Mouse (Mus musculus): ENCODE data around the gene Calm4. TPM values are rescaled to one million over a fixed set of nuclear protein-coding genes. Genes with fewer than 3 reads are reported as not detected.

Gene Calm4
- total RNA-seq, 2 experiments from 2014 or later = not detected

DNA sequence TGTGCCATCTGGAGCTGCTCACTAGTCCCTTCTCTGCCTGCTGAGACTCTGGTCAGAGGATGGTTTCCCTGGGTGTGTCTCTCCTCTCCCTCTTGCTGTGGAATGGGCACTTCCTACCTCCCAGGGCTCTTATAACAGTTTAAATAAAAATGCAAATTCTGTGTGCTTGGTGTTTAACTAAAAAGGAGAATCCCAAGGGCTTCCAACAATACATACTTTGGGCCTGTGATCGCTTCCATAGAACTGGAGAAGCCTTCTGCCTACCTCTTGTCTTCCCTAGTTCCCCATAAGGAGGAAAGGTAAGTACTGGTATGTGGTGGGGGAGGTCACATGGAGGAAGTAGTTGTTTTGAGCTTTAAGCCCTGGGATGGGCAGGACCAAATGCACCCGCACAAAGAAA lies 17.3 kb downstream of the Calm4 start:
- intact Hi-C loops (cut with DNase I) = no loop called here
- DNase-seq = no peak

DNA sequence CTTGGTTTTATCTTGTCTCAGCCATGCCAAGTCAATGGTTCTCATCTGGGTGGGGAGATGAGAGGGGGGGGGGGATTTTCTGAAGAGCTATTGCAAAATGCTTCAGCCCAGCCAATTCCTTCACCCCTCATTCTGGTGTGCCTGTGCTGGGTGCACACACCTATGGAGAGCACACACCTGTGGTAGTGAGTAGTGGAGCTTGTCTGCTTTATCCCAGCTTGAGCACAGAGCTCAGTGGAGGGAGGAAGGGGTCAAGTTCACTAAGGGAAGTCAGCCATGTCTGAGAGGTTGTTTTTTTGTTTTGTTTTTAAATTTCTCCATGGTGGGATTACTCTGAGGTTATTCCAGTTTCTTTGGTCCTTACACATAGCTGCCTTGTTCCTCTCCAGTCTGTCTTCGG lies 18.7 kb downstream of the Calm4 start:
- DNase-seq = no peak
- intact Hi-C loops (cut with DNase I) = no loop called here

- intact Hi-C loops (cut with DNase I) = no loop called here
Measured at GRCm38 (mm10) chr13:3861251-3861650, 23.7 kb downstream of the Calm4 start.

GRCm38 (mm10) chr13:3862325-3862724 lies 24.8 kb downstream of the Calm4 start:
- DNase-seq = no peak

More at GRCm38 (mm10) chr13:3861251-3861650, 23.7 kb downstream of the Calm4 start:
- DNase-seq = no peak

GRCm38 (mm10) chr13:3862922-3863580 lies 25.5 kb downstream of the Calm4 start:
- intact Hi-C loops (cut with DNase I) = no loop called here
- DNase-seq = no peak

More at GRCm38 (mm10) chr13:3862325-3862724, 24.8 kb downstream of the Calm4 start:
- intact Hi-C loops (cut with DNase I) = no loop called here

DNA sequence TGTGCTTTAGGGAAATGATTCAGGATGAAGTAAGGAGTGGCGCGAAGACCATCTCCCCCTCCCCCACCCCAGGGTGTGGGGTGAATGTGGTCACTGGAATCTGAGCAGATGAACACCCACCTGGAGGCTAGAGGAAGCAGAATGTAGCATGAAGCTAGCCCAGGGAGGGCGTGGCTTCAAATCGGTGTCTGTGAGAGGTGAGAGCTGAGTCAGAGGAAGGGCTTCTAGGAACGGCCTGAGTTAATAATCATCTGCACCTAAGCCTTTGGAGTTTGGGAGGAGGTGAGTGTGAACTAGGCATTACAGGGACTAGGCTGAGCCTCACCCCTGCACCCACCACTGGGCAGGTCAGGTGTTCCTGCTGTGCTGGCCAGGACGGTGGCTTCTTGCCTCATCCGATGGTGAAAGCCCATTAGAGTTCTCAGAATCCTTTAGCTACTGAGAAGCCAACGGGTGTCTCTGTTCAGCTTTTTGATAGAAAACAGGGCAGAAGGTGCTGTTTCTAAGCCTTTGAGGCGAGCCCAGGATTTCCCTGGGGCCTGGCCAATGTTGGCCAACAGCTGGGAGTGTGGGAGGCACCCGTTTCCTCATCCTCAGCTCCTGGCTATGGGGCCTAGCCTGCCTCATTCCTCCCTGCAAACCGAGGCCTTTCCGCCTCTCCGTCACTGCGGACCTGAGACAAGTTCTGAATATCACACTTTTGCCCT lies 28.2 kb downstream of the Calm4 start:
- DNase-seq = peak; percentile 24 to 49
- intact Hi-C loops (cut with DNase I) = no loop called here

- intact Hi-C loops (cut with DNase I) = no loop called here
- DNase-seq = no peak
Measured at GRCm38 (mm10) chr13:3866355-3867052, 28.9 kb downstream of the Calm4 start.

- intact Hi-C loops (cut with DNase I) = no loop called here
- no peak for DNase-seq
Measured at GRCm38 (mm10) chr13:3867158-3867557, 29.6 kb downstream of the Calm4 start.

DNA sequence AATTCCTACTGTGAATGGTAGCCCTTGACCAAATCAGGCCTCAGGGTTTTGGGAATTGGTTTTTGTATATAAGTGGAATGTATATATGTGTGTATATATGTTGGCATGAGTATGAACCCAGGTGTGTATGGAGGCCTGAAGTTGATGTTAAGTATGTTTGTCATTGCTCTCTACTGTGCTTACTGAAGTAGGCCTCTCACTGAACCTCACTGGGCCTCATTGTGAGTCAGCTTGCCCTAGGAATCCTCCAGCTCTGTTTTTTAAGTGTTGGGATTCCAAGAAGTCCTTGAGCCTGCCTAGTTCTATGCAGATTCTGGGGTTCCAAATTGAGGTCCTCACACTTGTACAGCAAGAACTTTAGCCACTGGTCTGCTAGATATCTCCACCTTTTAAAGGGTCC lies 32.3 kb downstream of the Calm4 start:
- no peak for DNase-seq

DNA sequence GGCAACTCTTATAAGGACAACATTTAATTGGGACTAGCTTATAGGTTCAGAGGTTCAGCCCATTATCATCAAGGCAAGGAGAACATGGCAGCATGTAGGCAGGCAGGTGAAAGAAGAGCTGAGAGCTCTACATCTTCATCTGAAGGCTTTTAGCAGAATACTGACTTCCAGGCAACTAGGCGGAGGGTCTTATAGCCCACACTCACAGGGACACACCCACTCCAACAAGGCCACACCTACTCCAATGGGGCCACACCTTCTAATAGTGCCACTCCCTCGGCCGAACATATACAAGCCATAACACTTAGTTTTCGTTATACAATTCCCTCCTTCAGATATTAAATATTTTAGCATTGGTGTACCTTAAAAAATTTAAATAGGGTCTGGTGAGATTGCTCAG lies 35.3 kb downstream of the Calm4 start:
- DNase-seq = no peak
- intact Hi-C loops (cut with DNase I) = no loop called here

More for the DNA sequence above, 32.3 kb downstream of the Calm4 start:
- intact Hi-C loops (cut with DNase I) = no loop called here

DNA sequence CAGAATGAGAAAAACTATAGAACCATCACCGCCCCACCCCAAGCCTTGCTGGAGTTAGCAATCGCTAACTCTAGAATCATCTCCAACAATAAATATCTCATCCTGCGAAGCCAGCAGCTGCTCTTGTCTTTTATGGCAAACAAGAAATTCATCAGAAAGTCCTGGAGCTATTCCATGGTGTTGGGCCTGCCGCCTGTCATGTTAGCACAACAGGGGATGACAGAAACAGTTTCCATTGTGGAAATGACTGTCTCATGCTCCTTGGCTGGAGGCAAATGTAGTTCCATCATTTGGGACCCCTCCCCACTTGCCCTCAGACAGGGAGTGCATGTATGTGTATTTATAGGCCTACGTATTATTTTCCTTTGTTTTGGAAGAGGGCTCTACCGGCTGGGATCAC lies 38.9 kb downstream of the Calm4 start:
- intact Hi-C loops (cut with DNase I) = no loop called here
- no peak for DNase-seq

DNA sequence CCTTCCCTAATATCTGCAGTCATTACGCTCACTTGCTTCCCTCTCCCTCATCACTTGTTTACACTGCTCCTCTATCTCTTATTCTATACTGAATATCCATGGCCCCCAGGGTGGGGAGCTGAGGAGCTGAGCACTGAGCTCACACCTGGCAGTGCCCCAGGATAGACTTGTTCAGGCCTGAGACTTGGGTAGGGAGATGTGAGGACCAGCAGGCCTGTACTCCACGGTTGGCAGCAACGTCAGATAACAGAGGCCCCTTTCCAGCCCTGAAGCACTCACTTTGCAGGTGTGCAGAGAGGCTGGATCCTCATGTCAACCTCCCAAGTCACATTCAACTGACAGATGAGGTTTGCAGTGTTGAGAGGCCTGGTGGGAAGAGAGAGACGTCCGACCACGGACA lies 39.6 kb downstream of the Calm4 start:
- DNase-seq = no peak
- intact Hi-C loops (cut with DNase I) = no loop called here

GRCm38 (mm10) chr13:3877679-3878220 lies 40.2 kb downstream of the Calm4 start:
- intact Hi-C loops (cut with DNase I) = no loop called here
- DNase-seq = no peak

DNA sequence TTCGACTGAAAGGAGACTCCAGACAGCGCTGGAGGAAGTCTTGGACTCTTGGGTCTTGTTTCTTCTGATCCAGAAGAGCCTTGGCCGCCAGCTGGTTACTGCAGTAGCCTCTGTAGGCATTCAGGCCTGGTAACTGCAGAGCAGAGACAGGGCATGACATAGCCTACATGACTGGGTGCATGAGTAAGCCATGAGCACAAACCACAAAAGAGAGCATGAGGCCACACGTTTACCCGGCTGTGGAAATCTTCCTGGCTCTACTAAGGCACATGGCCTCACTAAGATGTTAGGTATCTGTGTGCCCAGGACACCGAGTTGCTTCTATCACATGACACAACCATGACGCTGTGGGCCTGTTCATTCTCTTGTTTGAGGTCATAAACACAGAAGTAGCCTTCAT lies 49.1 kb downstream of the Calm4 start:
- intact Hi-C loops (cut with DNase I) = no loop called here
- no peak for DNase-seq

Other genes with a start within 250 kb of the Calm4 start
- gene Fam208b, start 226.6 kb upstream of the Calm4 start, total RNA-seq (2021) = 10 to 100 TPM; 10.2 to 15.2 TPM
- 1 to 10 TPM; 7.3 to 8.7 TPM for gene Asb13, start 203.7 kb upstream of the Calm4 start, total RNA-seq (2021)
- gene Calml3, start 33.4 kb upstream of the Calm4 start, total RNA-seq (2021) = not detected
- not detected for gene Calm5, start 16.4 kb downstream of the Calm4 start, total RNA-seq (2021)
- 10 to 100 TPM; 18.1 to 22.4 TPM for gene Net1, start 80.5 kb downstream of the Calm4 start, total RNA-seq (2021)
- gene Tubal3, start 80.5 kb downstream of the Calm4 start, total RNA-seq (2021) = not detected
- gene Ucn3, start 107.6 kb downstream of the Calm4 start, total RNA-seq (2021) = not detected
- gene Akr1c14, start 211.3 kb downstream of the Calm4 start, total RNA-seq (2021) = 1 to 10 TPM; 6.8 to 7.9 TPM